Comparison of ENCODE assay signal across 16 mouse cellular contexts in the genomic region with DNA sequence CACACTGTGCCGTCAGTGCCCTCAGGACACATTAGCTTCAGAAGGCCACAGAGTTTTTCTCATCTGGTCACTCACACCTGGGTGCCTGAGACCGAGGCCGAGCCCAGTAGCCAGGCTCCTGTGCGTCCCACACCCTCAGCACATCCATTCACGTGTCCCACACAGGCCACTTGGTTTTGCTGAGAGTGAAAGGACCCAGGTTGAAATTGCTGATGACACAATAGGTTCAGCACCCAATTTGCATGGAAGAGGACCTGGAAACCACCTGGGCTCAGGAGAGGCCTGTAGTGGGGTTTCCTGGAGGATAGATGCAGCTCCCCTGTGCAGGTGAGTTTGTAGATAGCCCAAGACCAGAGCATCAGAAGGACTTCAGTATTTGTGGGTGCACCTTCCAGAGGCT. TPM values are rescaled to one million over a fixed set of nuclear protein-coding genes. Genes with fewer than 3 reads are reported as not detected.
A peak's percentile ranks its signal among the peaks of the same experiment; 100 is the strongest.
DNase-seq lines count a peak whose midpoint lies in the region; ATAC-seq lines count a peak whose summit lies in the region.
"Had no signal": no experiment of that assay in that cellular context is flagged by ENCODE, and none has a peak within 500 bp of the region (broad histone marks: within the 10 kb centered on the region; RNA-seq: fewer than 3 reads in every experiment).

No protein-coding gene starts in this region.

- no peak overlapping the region for H3K9ac ChIP-seq in hindbrain, embryonic 12.5 days
- no peak overlapping the region for H3K9ac ChIP-seq in hindbrain, embryonic 11.5 days (ENCODE audit: low read depth, low read length)
- H3K9ac ChIP-seq in lung, embryonic 16.5 days (ENCODE audit: low read length) = no peak overlapping the region
- no peak overlapping the region for H3K9ac ChIP-seq in embryonic facial prominence, embryonic 15.5 days
- no peak overlapping the region for H3K9ac ChIP-seq in neural tube, embryonic 15.5 days (replicated peaks)
- H3K9ac ChIP-seq: liver, postnatal 0 days had no signal

- H3K4me2 ChIP-seq in hindbrain, embryonic 12.5 days (replicated peaks) = no peak overlapping the region
- no peak overlapping the region for H3K4me2 ChIP-seq in hindbrain, embryonic 11.5 days (replicated peaks; ENCODE audit: low read depth, low read length)
- no peak overlapping the region for H3K4me2 ChIP-seq in lung, embryonic 16.5 days (ENCODE audit: low read depth, low read length)
- H3K4me2 ChIP-seq in embryonic facial prominence, embryonic 15.5 days (replicated peaks) = no peak overlapping the region
- no peak overlapping the region for H3K4me2 ChIP-seq in neural tube, embryonic 15.5 days

- no peaks in the 10 kb centered on the region for H3K27me3 ChIP-seq in hindbrain, embryonic 12.5 days
- H3K27me3 ChIP-seq in hindbrain, embryonic 11.5 days (ENCODE audit: control insufficient read depth, insufficient read depth, low read length) = no peaks in the 10 kb centered on the region
- H3K27me3 ChIP-seq in lung, embryonic 16.5 days (ENCODE audit: control insufficient read depth, insufficient read depth, low read depth, low read length) = no peaks in the 10 kb centered on the region
- H3K27me3 ChIP-seq in embryonic facial prominence, embryonic 15.5 days = no peaks in the 10 kb centered on the region
- H3K27me3 ChIP-seq in neural tube, embryonic 15.5 days (replicated peaks) = no peaks in the 10 kb centered on the region
- no peaks in the 10 kb centered on the region for H3K27me3 ChIP-seq in heart, embryonic 10.5 days (ENCODE audit: insufficient read depth, poor library complexity, severe bottlenecking)

- peak overlapping the region; percentile 37; the same call in 1 of the 2 replicates for H3K27ac ChIP-seq in hindbrain, embryonic 12.5 days
- no peak overlapping the region for H3K27ac ChIP-seq in hindbrain, embryonic 11.5 days (ENCODE audit: low read depth, low read length)
- peak overlapping the region; percentile 69 for H3K27ac ChIP-seq in lung, embryonic 16.5 days (ENCODE audit: low read length)
- H3K27ac ChIP-seq in embryonic facial prominence, embryonic 15.5 days (replicated peaks) = peak overlapping the region; percentile 75
- peak overlapping the region; percentile 54 for H3K27ac ChIP-seq in neural tube, embryonic 15.5 days (replicated peaks)
- H3K27ac ChIP-seq in heart, embryonic 10.5 days = no peak overlapping the region

- H3K4me1 ChIP-seq in hindbrain, embryonic 12.5 days = peaks cover 7% of the 10 kb centered on the region
- no peaks in the 10 kb centered on the region for H3K4me1 ChIP-seq in hindbrain, embryonic 11.5 days (replicated peaks; ENCODE audit: control insufficient read depth, insufficient read depth, low read length)
- H3K4me1 ChIP-seq in lung, embryonic 16.5 days (replicated peaks; ENCODE audit: control insufficient read depth, insufficient read depth, low read length) = peaks cover 3% of the 10 kb centered on the region
- H3K4me1 ChIP-seq in embryonic facial prominence, embryonic 15.5 days = peaks cover 16% of the 10 kb centered on the region
- peaks cover 8% of the 10 kb centered on the region; the same call in 1 of the 2 replicates for H3K4me1 ChIP-seq in neural tube, embryonic 15.5 days
- H3K4me1 ChIP-seq in heart, embryonic 10.5 days = peaks cover 19% of the 10 kb centered on the region

- H3K9me3 ChIP-seq in hindbrain, embryonic 12.5 days (replicated peaks) = no peaks in the 10 kb centered on the region
- no peaks in the 10 kb centered on the region for H3K9me3 ChIP-seq in hindbrain, embryonic 11.5 days (ENCODE audit: control insufficient read depth, low read length)
- no peaks in the 10 kb centered on the region for H3K9me3 ChIP-seq in lung, embryonic 16.5 days (ENCODE audit: control insufficient read depth, low read length)
- no peaks in the 10 kb centered on the region for H3K9me3 ChIP-seq in embryonic facial prominence, embryonic 15.5 days (replicated peaks)
- no peaks in the 10 kb centered on the region for H3K9me3 ChIP-seq in neural tube, embryonic 15.5 days (replicated peaks)
- no peaks in the 10 kb centered on the region for H3K9me3 ChIP-seq in heart, embryonic 10.5 days

- 87% methylated on average over 5 of the region's 5 CpGs for WGBS in hindbrain, embryonic 12.5 days
- WGBS in hindbrain, embryonic 11.5 days = 88% methylated on average over 5 of the region's 5 CpGs
- 69% methylated on average over 5 of the region's 5 CpGs for WGBS in lung, embryonic 16.5 days
- 70% methylated on average over 5 of the region's 5 CpGs for WGBS in embryonic facial prominence, embryonic 15.5 days
- 91% methylated on average over 5 of the region's 5 CpGs for WGBS in neural tube, embryonic 15.5 days
- WGBS in heart, embryonic 10.5 days = 86% methylated on average over 5 of the region's 5 CpGs

- H3K4me3 ChIP-seq in hindbrain, embryonic 12.5 days = no peak overlapping the region
- H3K4me3 ChIP-seq in hindbrain, embryonic 11.5 days (ENCODE audit: low read depth, low read length) = no peak overlapping the region
- H3K4me3 ChIP-seq in lung, embryonic 16.5 days (ENCODE audit: low read length) = no peak overlapping the region
- no peak overlapping the region for H3K4me3 ChIP-seq in embryonic facial prominence, embryonic 15.5 days (replicated peaks)
- no peak overlapping the region for H3K4me3 ChIP-seq in neural tube, embryonic 15.5 days (replicated peaks)
- H3K4me3 ChIP-seq in heart, embryonic 10.5 days = no peak overlapping the region

- ATAC-seq in hindbrain, embryonic 12.5 days (ENCODE audit: low FRiP score) = no peak
- no peak for ATAC-seq in hindbrain, embryonic 11.5 days (ENCODE audit: low FRiP score)
- no peak for ATAC-seq in lung, embryonic 16.5 days (ENCODE audit: low read depth)
- no peak for ATAC-seq in embryonic facial prominence, embryonic 15.5 days (ENCODE audit: insufficient number of reproducible peaks, low FRiP score, low TSS enrichment, low read depth)
- ATAC-seq in neural tube, embryonic 15.5 days (ENCODE audit: low FRiP score) = no peak
- ATAC-seq: CD4-positive, CD25-positive, alpha-beta regulatory T cell, adult 4 months; liver, postnatal 0 days had no signal

- peaks cover 34% of the 10 kb centered on the region for H3K36me3 ChIP-seq in hindbrain, embryonic 12.5 days
- H3K36me3 ChIP-seq in hindbrain, embryonic 11.5 days (ENCODE audit: control insufficient read depth, insufficient read depth, low read length) = no peaks in the 10 kb centered on the region; the same call in 1 of the 2 replicates
- peaks cover 1% of the 10 kb centered on the region; the same call in 1 of the 2 replicates for H3K36me3 ChIP-seq in lung, embryonic 16.5 days (ENCODE audit: control insufficient read depth, insufficient read depth, low read length)
- H3K36me3 ChIP-seq in embryonic facial prominence, embryonic 15.5 days = peaks cover 13% of the 10 kb centered on the region
- H3K36me3 ChIP-seq in neural tube, embryonic 15.5 days = peaks cover 26% of the 10 kb centered on the region
- H3K36me3 ChIP-seq in heart, embryonic 10.5 days = peaks cover 40% of the 10 kb centered on the region

- DNase-seq in hindbrain, embryonic 11.5 days (ENCODE audit: low spot score) = no peak
- DNase-seq in lung, postnatal 14 days = no peak
- DNase-seq in adrenal gland, adult 2 months = no peak
- DNase-seq in heart, embryonic 10.5 days (ENCODE audit: low spot score) = no peak
- DNase-seq: heart, postnatal 36 days; liver, postnatal 0 days had no signal

RNA-seq across cellular contexts. Expression of a gene that starts 32.5 kb away (rescaled TPM):
- 0.69 and 1.0 TPM in 2 replicates for polyA plus RNA-seq in hindbrain, embryonic 12.5 days (2016; fragmentation: Nextera tagmentation; extraction: Ambion mirVana)
- 0.76 TPM in 1 of 2 replicates, not detected in the other for polyA plus RNA-seq in hindbrain, embryonic 11.5 days (2014; fragmentation: Nextera tagmentation; extraction: Ambion mirVana)
- 0.44 and 0.69 TPM in 2 replicates for polyA plus RNA-seq in lung, embryonic 16.5 days (2015; fragmentation: Nextera tagmentation; extraction: Ambion mirVana)
- 0.59 and 1.0 TPM in 2 replicates for polyA plus RNA-seq in embryonic facial prominence, embryonic 15.5 days (2015; fragmentation: Nextera tagmentation; extraction: Ambion mirVana)
- 45.9 and 50.2 TPM in 2 replicates for polyA plus RNA-seq in neural tube, embryonic 15.5 days (2015; fragmentation: Nextera tagmentation; extraction: Ambion mirVana)
- total RNA-seq in adrenal gland, adult 2 months (2021) = not detected
- 0.17 and 0.62 TPM in 2 replicates for polyA plus RNA-seq in adrenal gland, adult 2 months (2012; rRNA removed)
- polyA plus RNA-seq in heart, embryonic 10.5 days (2016; fragmentation: Nextera tagmentation; extraction: Ambion mirVana) = 2.7 and 3.2 TPM in 2 replicates
- total RNA-seq: heart, postnatal 36 days had no signal
- polyA plus RNA-seq: CD4-positive, CD25-positive, alpha-beta regulatory T cell, adult 4 months had no signal

RNA-seq across cellular contexts. Expression of a gene that starts 54.1 kb away (rescaled TPM):
- polyA plus RNA-seq in hindbrain, embryonic 12.5 days (2016; fragmentation: Nextera tagmentation; extraction: Ambion mirVana) = not detected in 2 replicates
- not detected in 2 replicates for polyA plus RNA-seq in hindbrain, embryonic 11.5 days (2014; fragmentation: Nextera tagmentation; extraction: Ambion mirVana)
- polyA plus RNA-seq in lung, embryonic 16.5 days (2015; fragmentation: Nextera tagmentation; extraction: Ambion mirVana) = not detected in 2 replicates
- not detected in 2 replicates for polyA plus RNA-seq in embryonic facial prominence, embryonic 15.5 days (2015; fragmentation: Nextera tagmentation; extraction: Ambion mirVana)
- not detected in 2 replicates for polyA plus RNA-seq in neural tube, embryonic 15.5 days (2015; fragmentation: Nextera tagmentation; extraction: Ambion mirVana)
- total RNA-seq in adrenal gland, adult 2 months (2021) = not detected
- polyA plus RNA-seq in adrenal gland, adult 2 months (2012; rRNA removed) = not detected in 2 replicates
- not detected in 2 replicates for polyA plus RNA-seq in heart, embryonic 10.5 days (2016; fragmentation: Nextera tagmentation; extraction: Ambion mirVana)
- total RNA-seq: adrenal gland, postnatal 4 days; heart, postnatal 36 days; layer of hippocampus, postnatal 10 days; left cerebral cortex, postnatal 36 days had no signal
- polyA plus RNA-seq: gonadal fat pad, adult 2 months; kidney, adult 2 months; liver, postnatal 0 days had no signal

Comparison
In these comparisons a context has a peak if more than half of its experiments do, and no peak if none do; other contexts are left out.
1. H3K27ac ChIP-seq: peak in hindbrain, embryonic 12.5 days (single experiment), lung, embryonic 16.5 days (single experiment), embryonic facial prominence, embryonic 15.5 days (single experiment) and neural tube, embryonic 15.5 days (single experiment); none in hindbrain, embryonic 11.5 days (single experiment) and heart, embryonic 10.5 days (single experiment).
2. RNA of a gene that starts 32.5 kb away (polyA plus RNA-seq): 45.9 to 50.2 TPM in neural tube, embryonic 15.5 days; 2.7 to 3.2 TPM in heart, embryonic 10.5 days, 0.69 to 1.0 TPM in hindbrain, embryonic 12.5 days, 0.76 TPM in hindbrain, embryonic 11.5 days, 0.17 to 0.62 TPM in adrenal gland, adult 2 months, 0.59 to 1.0 TPM in embryonic facial prominence, embryonic 15.5 days and 0.44 to 0.69 TPM in lung, embryonic 16.5 days; every median in the first group is over 10 times any median in the second.